Mouse (Mus musculus): ENCODE data around the gene Ces1c.

GRCm38 (mm10) chr8:93075251-93075650 lies 55.8 kb downstream of the Ces1c start:
- TF ChIP-seq CTCF (IDR thresholded peaks at IDR 0.05) (no peak), POLR2A (IDR thresholded peaks at IDR 0.05; ENCODE audit: insufficient read depth, low read depth, low read length) (no peak)
